Mouse (Mus musculus) CD8-positive naive resting alpha-beta T cell, adult 2 months (primary cell): ENCODE data around the gene Osr1.

ENCODE experiments used
- DNase-seq, 2 experiments: peaks; one replicate each; pipeline ENCODE4 v3.0.0; 2022; ENCODE audit warnings: low read depth in 2 of 2, low spot score in 2 of 2

Osr1 gene

DNA sequence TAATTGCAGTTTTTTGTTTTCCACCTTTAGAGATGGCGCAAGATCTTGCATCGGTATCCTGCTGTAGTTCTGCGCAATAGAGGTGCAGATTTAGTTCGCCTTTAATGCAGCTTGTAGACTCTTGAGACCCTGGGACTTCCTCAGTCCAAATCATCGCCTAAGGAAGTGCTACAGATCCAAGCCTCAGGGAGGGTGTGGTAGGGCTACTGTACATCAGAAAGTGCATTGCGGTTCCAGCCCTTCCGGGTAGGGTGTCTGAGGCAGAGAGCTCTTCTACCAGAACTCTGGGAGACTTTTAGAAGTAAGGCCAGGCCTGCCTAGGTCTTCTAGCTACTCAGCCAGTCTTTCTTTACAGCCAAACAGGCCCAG, 15.2 kb downstream of the Osr1 start:
- DNase-seq, result no peak

DNA sequence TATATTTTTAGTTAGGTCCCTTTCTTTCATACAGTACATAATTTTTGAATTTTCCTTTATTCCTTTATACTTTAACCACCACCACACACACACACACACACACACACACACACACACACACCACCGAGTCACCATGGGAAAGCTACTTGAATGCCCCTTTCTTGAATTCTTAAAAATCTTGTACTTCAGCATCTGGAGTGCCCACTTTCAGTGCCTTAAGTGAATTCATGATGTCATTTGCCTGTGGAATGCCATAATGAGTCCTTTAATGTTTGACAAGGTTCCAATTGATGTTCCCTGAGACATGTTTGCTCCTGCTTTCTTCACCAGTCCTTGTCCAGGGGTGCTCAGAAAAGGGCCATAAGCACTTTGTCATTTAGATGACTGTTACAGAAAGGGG, 17.8 kb downstream of the Osr1 start:
- no peak for DNase-seq

DNA sequence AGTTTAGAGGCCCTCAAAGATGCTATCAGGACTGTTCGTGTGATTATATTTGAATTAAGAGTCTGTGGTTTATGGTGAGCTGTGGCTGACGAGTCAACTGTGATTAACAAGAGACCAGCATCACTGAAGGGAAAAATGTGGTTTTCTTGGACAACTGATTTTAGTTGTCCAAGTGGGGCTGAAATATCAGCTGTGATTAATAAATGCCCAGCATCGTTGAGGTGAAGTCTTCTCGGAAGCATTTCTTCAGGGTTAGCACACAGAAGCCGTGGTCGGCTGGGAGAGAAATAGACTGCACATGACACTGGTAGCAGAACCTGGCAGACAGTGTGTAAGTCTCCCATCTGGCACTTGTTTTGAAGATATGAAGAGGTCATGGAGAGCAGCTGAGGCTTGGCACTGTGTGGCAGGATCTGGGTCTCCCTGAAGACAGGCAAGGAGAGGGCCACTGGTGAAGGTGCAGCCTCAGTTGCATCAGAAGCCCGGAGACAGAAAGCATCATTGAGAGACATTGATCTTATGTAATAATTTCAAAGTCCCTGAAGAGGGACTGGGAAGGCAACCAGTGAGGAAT, 19.7 kb downstream of the Osr1 start:
- no peak for DNase-seq

DNA sequence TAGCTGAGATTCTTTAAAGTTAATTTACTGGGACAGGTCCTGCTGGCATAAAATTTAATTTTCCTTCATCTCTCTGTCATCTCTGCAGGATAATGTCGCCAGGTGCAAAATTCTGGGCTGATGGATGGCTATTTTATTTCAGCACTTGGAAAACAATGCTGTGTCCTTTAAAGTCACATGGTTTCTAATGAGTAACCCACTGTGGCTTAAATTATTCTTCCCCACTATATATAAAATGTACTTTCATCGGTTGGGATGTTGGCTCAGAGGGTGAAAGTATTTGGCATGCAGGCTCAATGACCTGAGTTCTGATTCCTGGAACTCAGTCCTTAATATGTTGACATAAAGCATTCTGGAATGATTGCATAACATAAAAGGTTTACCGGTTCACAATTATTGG, 21.2 kb downstream of the Osr1 start:
- no peak for DNase-seq

DNA sequence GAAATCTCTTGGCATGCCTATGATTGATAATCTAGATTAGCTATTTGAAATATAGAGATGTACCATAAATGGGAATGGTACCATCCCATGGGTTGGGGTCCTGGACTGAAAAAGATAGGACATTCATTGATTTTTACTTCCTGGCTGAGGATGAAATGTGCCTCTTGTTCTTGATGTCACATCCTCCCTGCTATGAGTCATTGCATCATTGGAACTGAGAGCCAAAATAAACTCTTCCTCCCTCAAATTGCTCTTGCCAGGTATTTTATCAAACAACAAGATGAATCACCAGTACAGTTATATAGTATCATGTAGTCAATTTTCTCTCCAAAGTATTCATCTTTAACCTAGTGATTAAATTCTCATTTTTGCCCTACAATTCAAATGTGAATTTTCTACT, 28.3 kb downstream of the Osr1 start:
- no peak for DNase-seq
